Mouse (Mus musculus) bone marrow macrophage, adult 2 months (primary cell): Measurements from ENCODE around the gene Bace1.

Source experiments
- CTCF ChIP-seq: IDR thresholded peaks from 2 replicates; pipeline ENCODE4 v1.5.1; 2012; ENCODE audit warnings: low read depth, mild to moderate bottlenecking, low read length, moderate library complexity
- POLR2A ChIP-seq: IDR thresholded peaks from 2 replicates; pipeline ENCODE4 v1.6.1; 2012; ENCODE audit warnings: mild to moderate bottlenecking, low read depth, low read length, borderline replicate concordance

DNA sequence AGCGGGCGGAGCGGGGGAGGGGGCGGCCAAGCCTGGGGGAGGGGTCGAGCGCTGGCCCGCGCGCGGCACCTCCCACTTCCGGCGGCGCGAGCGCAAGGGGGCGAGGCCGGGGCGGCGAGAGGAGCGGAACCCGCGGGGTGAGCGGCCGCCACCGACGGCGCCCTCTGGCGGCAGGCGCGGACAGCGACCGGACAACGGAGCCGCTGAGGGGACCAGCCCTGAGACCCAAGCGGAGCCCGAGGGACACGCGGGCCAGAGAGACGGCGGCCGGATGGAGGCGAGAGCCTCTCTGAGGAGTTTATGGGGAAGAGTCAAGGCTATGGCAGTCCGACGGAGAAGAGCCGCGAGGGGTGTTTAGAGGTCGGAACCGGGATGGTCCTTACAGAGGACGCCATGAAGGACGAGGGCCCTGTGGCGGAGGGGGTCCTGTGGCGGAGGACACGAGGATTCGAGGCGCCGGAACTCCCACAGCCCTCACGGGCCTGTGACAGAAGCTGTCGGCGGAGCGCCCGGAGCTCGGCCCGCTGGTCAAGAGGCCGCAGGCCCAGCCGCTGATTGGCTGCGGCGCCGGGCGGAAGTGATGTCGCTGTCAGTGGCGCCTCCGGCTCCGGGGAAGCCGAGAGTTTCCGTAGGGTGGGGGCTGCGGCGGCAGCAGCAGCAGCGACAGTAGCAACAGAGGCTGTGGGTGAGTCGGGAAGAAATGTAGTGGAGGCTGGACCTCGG, 68.1 kb downstream of the Bace1 start, which contains the start of the genes Pcsk7 and Rnf214:
- TF ChIP-seq CTCF (peak; percentile 83), POLR2A (peak; percentile 23; the same call in 1 of the 2 replicates)
